13 mouse cellular contexts compared by ENCODE assay signal in the genomic region with DNA sequence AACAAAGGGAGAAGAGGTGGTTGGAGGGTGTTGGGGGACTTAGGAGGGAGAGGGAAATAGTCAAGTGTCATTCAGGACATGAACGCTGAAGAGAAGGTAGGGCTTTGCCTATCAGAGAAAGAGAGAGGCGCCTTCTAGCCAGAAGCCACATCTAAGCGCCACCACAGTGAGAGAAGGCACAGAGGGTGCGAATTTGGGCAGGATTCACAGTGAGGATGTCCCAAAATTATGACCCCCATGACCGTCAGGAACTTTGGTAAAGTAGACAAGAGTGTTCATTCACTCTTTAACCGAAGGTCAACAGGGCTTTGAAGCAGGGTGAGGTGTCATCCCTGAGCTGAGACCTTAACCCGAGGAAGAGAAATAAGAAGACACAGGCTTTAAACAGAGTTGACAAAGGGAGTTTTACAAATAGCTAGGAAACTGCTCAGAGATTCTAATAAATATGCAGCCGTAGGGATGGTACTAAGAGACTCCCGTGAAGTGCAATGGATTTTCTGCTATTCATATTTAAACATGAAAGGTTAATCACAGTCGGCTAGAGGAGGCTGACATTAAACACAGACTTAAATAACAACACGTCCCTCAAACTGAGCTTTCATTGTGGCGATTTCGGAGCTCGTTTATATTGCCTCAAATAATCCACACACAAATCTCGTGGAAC. TPM values are rescaled to one million over a fixed set of nuclear protein-coding genes. Genes with fewer than 3 reads are reported as not detected.
A peak's percentile ranks its signal among the peaks of the same experiment; 100 is the strongest.
DNase-seq lines count a peak whose midpoint lies in the region; ATAC-seq lines count a peak whose summit lies in the region.
"Had no signal": no experiment of that assay in that cellular context is flagged by ENCODE, and none has a peak within 500 bp of the region (broad histone marks: within the 10 kb centered on the region; RNA-seq: fewer than 3 reads in every experiment).

No protein-coding gene starts in this region.

- no peaks in the 10 kb centered on the region for H3K27me3 ChIP-seq in heart, embryonic 11.5 days (ENCODE audit: control insufficient read depth, insufficient read depth, low read length)
- H3K27me3 ChIP-seq in hindbrain, embryonic 12.5 days = no peaks in the 10 kb centered on the region
- H3K27me3 ChIP-seq in midbrain, embryonic 12.5 days = no peaks in the 10 kb centered on the region
- H3K27me3 ChIP-seq: liver, embryonic 15.5 days had no signal

- no peak for ATAC-seq in heart, embryonic 11.5 days (replicated peaks; ENCODE audit: insufficient number of reproducible peaks, low FRiP score, low TSS enrichment)
- no peak for ATAC-seq in hindbrain, embryonic 12.5 days (ENCODE audit: low FRiP score)
- ATAC-seq in midbrain, embryonic 12.5 days (ENCODE audit: low FRiP score, low read depth) = peak; percentile 54

- no peaks in the 10 kb centered on the region for H3K4me1 ChIP-seq in heart, embryonic 11.5 days (ENCODE audit: control insufficient read depth, insufficient read depth, low read length)
- no peaks in the 10 kb centered on the region for H3K4me1 ChIP-seq in hindbrain, embryonic 12.5 days
- H3K4me1 ChIP-seq in midbrain, embryonic 12.5 days = no peaks in the 10 kb centered on the region
- H3K4me1 ChIP-seq: liver, embryonic 15.5 days had no signal

- no peaks in the 10 kb centered on the region for H3K36me3 ChIP-seq in heart, embryonic 11.5 days (ENCODE audit: control insufficient read depth, insufficient read depth, low read length)
- H3K36me3 ChIP-seq in hindbrain, embryonic 12.5 days = no peaks in the 10 kb centered on the region
- no peaks in the 10 kb centered on the region for H3K36me3 ChIP-seq in midbrain, embryonic 12.5 days
- H3K36me3 ChIP-seq: liver, embryonic 15.5 days had no signal

- H3K27ac ChIP-seq in heart, embryonic 11.5 days (ENCODE audit: low read depth, low read length) = no peak overlapping the region
- no peak overlapping the region for H3K27ac ChIP-seq in hindbrain, embryonic 12.5 days
- no peak overlapping the region for H3K27ac ChIP-seq in midbrain, embryonic 12.5 days (replicated peaks)
- H3K27ac ChIP-seq: liver, embryonic 15.5 days had no signal

- H3K4me3 ChIP-seq in heart, embryonic 11.5 days (ENCODE audit: low read depth, low read length) = no peak overlapping the region
- H3K4me3 ChIP-seq in hindbrain, embryonic 12.5 days = peak overlapping the region; percentile 13; the same call in 1 of the 2 replicates
- H3K4me3 ChIP-seq in midbrain, embryonic 12.5 days = no peak overlapping the region
- H3K4me3 ChIP-seq: liver, embryonic 15.5 days had no signal

- 43% methylated on average over 15 of the region's 15 CpGs for WGBS in heart, embryonic 11.5 days (ENCODE audit: insufficient replicate concordance)
- WGBS in hindbrain, embryonic 12.5 days = 43% methylated on average over 15 of the region's 15 CpGs
- WGBS in midbrain, embryonic 12.5 days = 39% methylated on average over 15 of the region's 15 CpGs

- peak overlapping the region; percentile 53 for H3K4me2 ChIP-seq in heart, embryonic 11.5 days
- H3K4me2 ChIP-seq in hindbrain, embryonic 12.5 days (replicated peaks) = peak overlapping the region; percentile 39
- H3K4me2 ChIP-seq in midbrain, embryonic 12.5 days (replicated peaks) = peak overlapping the region; percentile 39
- H3K4me2 ChIP-seq: liver, embryonic 15.5 days had no signal

- no peaks in the 10 kb centered on the region for H3K9me3 ChIP-seq in heart, embryonic 11.5 days (replicated peaks; ENCODE audit: control insufficient read depth, low read length)
- no peaks in the 10 kb centered on the region for H3K9me3 ChIP-seq in hindbrain, embryonic 12.5 days (replicated peaks)
- H3K9me3 ChIP-seq in midbrain, embryonic 12.5 days = no peaks in the 10 kb centered on the region
- H3K9me3 ChIP-seq: liver, embryonic 15.5 days had no signal

- no peak overlapping the region for H3K9ac ChIP-seq in heart, embryonic 11.5 days (ENCODE audit: low read depth, low read length)
- H3K9ac ChIP-seq in hindbrain, embryonic 12.5 days = no peak overlapping the region
- no peak overlapping the region for H3K9ac ChIP-seq in midbrain, embryonic 12.5 days (replicated peaks)
- H3K9ac ChIP-seq: liver, embryonic 15.5 days had no signal

- DNase-seq in heart, adult 8-10 months (ENCODE audit: low spot score) = no peak
- DNase-seq in Muller cell, postnatal 12 days (ENCODE audit: inconsistent ontology term) = peak; percentile 40
- DNase-seq in frontal cortex, postnatal 36 days (ENCODE audit: low spot score in 2 of 2) = no peak
- DNase-seq in cerebellum, adult 11 months = no peak
- no peak for DNase-seq in B cell, adult 2 months

RNA-seq across cellular contexts. Expression of a gene that starts 14.9 kb away (rescaled TPM):
- polyA plus RNA-seq in heart, embryonic 11.5 days (2014; fragmentation: Nextera tagmentation; extraction: Ambion mirVana) = 0.16 and 0.68 TPM in 2 replicates
- not detected for total RNA-seq in heart, adult 8-10 months (2022)
- not detected in 2 replicates for polyA plus RNA-seq in hindbrain, embryonic 12.5 days (2016; fragmentation: Nextera tagmentation; extraction: Ambion mirVana)
- not detected in 2 replicates for polyA plus RNA-seq in midbrain, embryonic 12.5 days (2016; fragmentation: Nextera tagmentation; extraction: Ambion mirVana)
- total RNA-seq: hematopoietic stem cell, adult 5-6 weeks had no signal
- polyA plus RNA-seq: activated CD4-positive, CD25-positive, alpha-beta regulatory T cell, adult 4 months; C2C12; liver, embryonic 15.5 days; thymus, adult 2 months had no signal

RNA-seq across cellular contexts. Expression of a gene that starts 16.5 kb away (rescaled TPM):
- not detected in 2 replicates for polyA plus RNA-seq in heart, embryonic 11.5 days (2014; fragmentation: Nextera tagmentation; extraction: Ambion mirVana)
- total RNA-seq in heart, adult 8-10 months (2022) = not detected
- not detected in 2 replicates for polyA plus RNA-seq in hindbrain, embryonic 12.5 days (2016; fragmentation: Nextera tagmentation; extraction: Ambion mirVana)
- not detected in 2 replicates for polyA plus RNA-seq in midbrain, embryonic 12.5 days (2016; fragmentation: Nextera tagmentation; extraction: Ambion mirVana)
- total RNA-seq: hematopoietic stem cell, adult 5-6 weeks had no signal
- polyA plus RNA-seq: activated CD4-positive, CD25-positive, alpha-beta regulatory T cell, adult 4 months; C2C12; liver, embryonic 15.5 days; thymus, adult 2 months had no signal

RNA-seq across cellular contexts. Expression of a gene that starts 30.9 kb away (rescaled TPM):
- not detected in 2 replicates for polyA plus RNA-seq in heart, embryonic 11.5 days (2014; fragmentation: Nextera tagmentation; extraction: Ambion mirVana)
- total RNA-seq in heart, adult 8-10 months (2022) = not detected
- polyA plus RNA-seq in hindbrain, embryonic 12.5 days (2016; fragmentation: Nextera tagmentation; extraction: Ambion mirVana) = not detected in 2 replicates
- polyA plus RNA-seq in midbrain, embryonic 12.5 days (2016; fragmentation: Nextera tagmentation; extraction: Ambion mirVana) = not detected in 2 replicates
- total RNA-seq: hematopoietic stem cell, adult 5-6 weeks had no signal
- polyA plus RNA-seq: activated CD4-positive, CD25-positive, alpha-beta regulatory T cell, adult 4 months; C2C12; liver, embryonic 15.5 days; thymus, adult 2 months had no signal

RNA-seq across cellular contexts. Expression of a gene that starts 33.4 kb away (rescaled TPM):
- not detected in 2 replicates for polyA plus RNA-seq in heart, embryonic 11.5 days (2014; fragmentation: Nextera tagmentation; extraction: Ambion mirVana)
- not detected for total RNA-seq in heart, adult 8-10 months (2022)
- not detected in 2 replicates for polyA plus RNA-seq in hindbrain, embryonic 12.5 days (2016; fragmentation: Nextera tagmentation; extraction: Ambion mirVana)
- polyA plus RNA-seq in midbrain, embryonic 12.5 days (2016; fragmentation: Nextera tagmentation; extraction: Ambion mirVana) = not detected in 2 replicates
- total RNA-seq: hematopoietic stem cell, adult 5-6 weeks had no signal
- polyA plus RNA-seq: activated CD4-positive, CD25-positive, alpha-beta regulatory T cell, adult 4 months; C2C12; liver, embryonic 15.5 days; thymus, adult 2 months had no signal

RNA-seq across cellular contexts. Expression of a gene that starts 37.4 kb away (rescaled TPM):
- 1.7 and 2.0 TPM in 2 replicates for polyA plus RNA-seq in heart, embryonic 11.5 days (2014; fragmentation: Nextera tagmentation; extraction: Ambion mirVana)
- total RNA-seq in heart, adult 8-10 months (2022) = under 1 TPM; 0.12 to 0.63 (median 0.37) TPM
- 0.26 and 0.77 TPM in 2 replicates for polyA plus RNA-seq in hindbrain, embryonic 12.5 days (2016; fragmentation: Nextera tagmentation; extraction: Ambion mirVana)
- polyA plus RNA-seq in midbrain, embryonic 12.5 days (2016; fragmentation: Nextera tagmentation; extraction: Ambion mirVana) = 0.29 and 0.51 TPM in 2 replicates
- polyA plus RNA-seq: activated CD4-positive, CD25-positive, alpha-beta regulatory T cell, adult 4 months; C2C12 had no signal
